Mouse (Mus musculus): ENCODE measurements around the gene Necab3. TPM values are rescaled to one million over a fixed set of nuclear protein-coding genes. Genes with fewer than 3 reads are reported as not detected.

Necab3 gene
- polyA plus RNA-seq, 1 experiment from 2014 or later = 12.5 TPM

- Histone ChIP-seq H3K9ac (ENCODE audit: low read depth, low read length) (no peak overlapping the region), H3K27ac (ENCODE audit: low read depth, low read length) (no peak overlapping the region), H3K4me1 (replicated peaks; ENCODE audit: control insufficient read depth, insufficient read depth, low read length) (no peaks in the 10 kb centered on the region), H3K9me3 (ENCODE audit: control insufficient read depth, low read length) (no peaks in the 10 kb centered on the region), H3K4me2 (replicated peaks; ENCODE audit: low read depth, low read length) (no peak overlapping the region), H3K27me3 (ENCODE audit: control insufficient read depth, insufficient read depth, low read length) (no peaks in the 10 kb centered on the region), H3K36me3 (ENCODE audit: control insufficient read depth, insufficient read depth, low read length) (no peaks in the 10 kb centered on the region), H3K4me3 (ENCODE audit: low read depth, low read length) (no peak overlapping the region)
- ATAC-seq (ENCODE audit: low FRiP score) (no peak), DNase-seq (ENCODE audit: low spot score) (no peak)
- WGBS = 94% methylated on average over 2 of the region's 2 CpGs
Measured at GRCm38 (mm10) chr2:154499717-154500247, 58.9 kb downstream of the Necab3 start.

DNA sequence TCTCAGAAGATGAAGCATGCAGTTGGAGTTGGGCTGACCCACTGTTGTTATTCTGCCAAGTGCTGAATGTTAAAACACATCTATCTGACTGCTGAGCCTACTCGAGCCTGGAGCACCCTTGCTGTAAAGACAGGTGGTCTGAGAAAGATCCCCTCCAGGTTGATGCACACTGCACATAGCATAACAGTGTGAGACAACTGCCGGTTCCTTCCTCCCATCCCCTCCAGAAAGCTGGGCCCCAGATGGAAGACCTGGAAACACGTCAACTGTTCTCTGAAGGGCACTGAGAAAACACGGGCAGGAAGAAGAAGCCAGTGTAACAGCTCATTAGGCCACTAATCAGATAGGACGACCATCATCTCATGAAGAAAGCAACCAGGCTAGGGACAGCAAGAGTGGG is 60.1 kb downstream of the Necab3 start:
- Histone ChIP-seq H3K4me3 (ENCODE audit: low read depth, low read length) (no peak overlapping the region), H3K4me1 (replicated peaks; ENCODE audit: control insufficient read depth, insufficient read depth, low read length) (no peaks in the 10 kb centered on the region), H3K36me3 (ENCODE audit: control insufficient read depth, insufficient read depth, low read length) (no peaks in the 10 kb centered on the region), H3K27me3 (ENCODE audit: control insufficient read depth, insufficient read depth, low read length) (no peaks in the 10 kb centered on the region), H3K4me2 (replicated peaks; ENCODE audit: low read depth, low read length) (no peak overlapping the region), H3K9me3 (ENCODE audit: control insufficient read depth, low read length) (no peaks in the 10 kb centered on the region), H3K27ac (ENCODE audit: low read depth, low read length) (no peak overlapping the region), H3K9ac (ENCODE audit: low read depth, low read length) (no peak overlapping the region)
- 69% methylated on average over 5 of the region's 5 CpGs for WGBS
- DNase-seq (ENCODE audit: low spot score) = no peak
- ATAC-seq (ENCODE audit: low FRiP score) = no peak

DNA sequence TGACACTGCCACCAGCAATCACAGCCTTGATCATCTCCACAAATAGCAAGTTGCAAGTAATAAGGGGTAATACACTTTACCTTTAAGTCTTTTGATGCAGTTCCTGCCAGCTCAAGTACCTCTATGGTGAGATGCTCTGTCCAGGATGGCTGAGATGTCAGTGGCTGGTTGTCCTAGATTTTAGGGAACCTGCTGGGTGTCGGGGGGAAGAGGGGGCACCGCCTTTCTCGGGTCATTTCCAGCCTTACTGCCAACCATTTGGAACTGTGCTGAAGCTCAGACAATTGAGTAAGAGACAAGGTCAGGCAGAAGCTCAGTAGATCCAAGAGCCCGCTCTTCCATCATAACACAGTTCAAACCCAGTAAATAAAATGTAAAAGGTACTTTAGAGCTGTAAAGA is 63.7 kb downstream of the Necab3 start:
- no peaks in the 10 kb centered on the region for H3K36me3 ChIP-seq (ENCODE audit: control insufficient read depth, insufficient read depth, low read length)
- no peaks in the 10 kb centered on the region for H3K27me3 ChIP-seq (ENCODE audit: control insufficient read depth, insufficient read depth, low read length)
- no peak overlapping the region for H3K4me2 ChIP-seq (replicated peaks; ENCODE audit: low read depth, low read length)
- 93% methylated on average over 4 of the region's 4 CpGs for WGBS
- ATAC-seq (ENCODE audit: low FRiP score) (no peak), DNase-seq (ENCODE audit: low spot score) (no peak)
- H3K9me3 ChIP-seq (ENCODE audit: control insufficient read depth, low read length) = no peaks in the 10 kb centered on the region
- H3K4me1 ChIP-seq (replicated peaks; ENCODE audit: control insufficient read depth, insufficient read depth, low read length) = no peaks in the 10 kb centered on the region
- H3K9ac ChIP-seq (ENCODE audit: low read depth, low read length) = no peak overlapping the region
- H3K27ac ChIP-seq (ENCODE audit: low read depth, low read length) = no peak overlapping the region
- no peak overlapping the region for H3K4me3 ChIP-seq (ENCODE audit: low read depth, low read length)

Other genes with a start within 250 kb of the Necab3 start
- gene Cdk5rap1, start 185.9 kb downstream of the Necab3 start, polyA plus RNA-seq (2014; fragmentation: Nextera tagmentation; extraction: Ambion mirVana) = 13.2 and 15.8 TPM in 2 replicates
- 2.1 TPM in 2 replicates for gene Snta1, start 150.8 kb downstream of the Necab3 start, polyA plus RNA-seq (2014; fragmentation: Nextera tagmentation; extraction: Ambion mirVana)
- 68.2 and 71.5 TPM in 2 replicates for gene Cbfa2t2, start 122.4 kb downstream of the Necab3 start, polyA plus RNA-seq (2014; fragmentation: Nextera tagmentation; extraction: Ambion mirVana)
- 2.5 and 3.0 TPM in 2 replicates for gene 1700003F12Rik, start 11.8 kb downstream of the Necab3 start, polyA plus RNA-seq (2014; fragmentation: Nextera tagmentation; extraction: Ambion mirVana)
- 0.32 and 0.69 TPM in 2 replicates for gene Actl10, start 7.1 kb downstream of the Necab3 start, polyA plus RNA-seq (2014; fragmentation: Nextera tagmentation; extraction: Ambion mirVana)
- gene E2f1, start 11.0 kb upstream of the Necab3 start, polyA plus RNA-seq (2014; fragmentation: Nextera tagmentation; extraction: Ambion mirVana) = 13.0 and 16.9 TPM in 2 replicates
- gene Pxmp4, start 44.8 kb upstream of the Necab3 start, polyA plus RNA-seq (2014; fragmentation: Nextera tagmentation; extraction: Ambion mirVana) = 12.8 and 14.1 TPM in 2 replicates
- gene Zfp341, start 54.4 kb upstream of the Necab3 start, polyA plus RNA-seq (2014; fragmentation: Nextera tagmentation; extraction: Ambion mirVana) = 1.0 and 1.5 TPM in 2 replicates
- 0.56 and 1.0 TPM in 2 replicates for gene 4930519P11Rik, start 54.5 kb upstream of the Necab3 start, polyA plus RNA-seq (2014; fragmentation: Nextera tagmentation; extraction: Ambion mirVana)
- gene Chmp4b, start 92.8 kb upstream of the Necab3 start, polyA plus RNA-seq (2014; fragmentation: Nextera tagmentation; extraction: Ambion mirVana) = 15.2 and 15.7 TPM in 2 replicates
- not detected in 2 replicates for gene Gm14214, start 211.1 kb upstream of the Necab3 start, polyA plus RNA-seq (2014; fragmentation: Nextera tagmentation; extraction: Ambion mirVana)
- gene Raly, start 232.2 kb upstream of the Necab3 start, polyA plus RNA-seq (2014; fragmentation: Nextera tagmentation; extraction: Ambion mirVana) = 61.8 and 76.6 TPM in 2 replicates
- gene a, start 232.5 kb upstream of the Necab3 start, polyA plus RNA-seq (2014; fragmentation: Nextera tagmentation; extraction: Ambion mirVana) = 0.99 and 1.3 TPM in 2 replicates